Mouse (Mus musculus): ENCODE results near the gene Bcap29. TPM values are rescaled to one million over a fixed set of nuclear protein-coding genes. Genes with fewer than 3 reads are reported as not detected.

Bcap29 gene
- 24.9 TPM for total RNA-seq (2023)

DNA sequence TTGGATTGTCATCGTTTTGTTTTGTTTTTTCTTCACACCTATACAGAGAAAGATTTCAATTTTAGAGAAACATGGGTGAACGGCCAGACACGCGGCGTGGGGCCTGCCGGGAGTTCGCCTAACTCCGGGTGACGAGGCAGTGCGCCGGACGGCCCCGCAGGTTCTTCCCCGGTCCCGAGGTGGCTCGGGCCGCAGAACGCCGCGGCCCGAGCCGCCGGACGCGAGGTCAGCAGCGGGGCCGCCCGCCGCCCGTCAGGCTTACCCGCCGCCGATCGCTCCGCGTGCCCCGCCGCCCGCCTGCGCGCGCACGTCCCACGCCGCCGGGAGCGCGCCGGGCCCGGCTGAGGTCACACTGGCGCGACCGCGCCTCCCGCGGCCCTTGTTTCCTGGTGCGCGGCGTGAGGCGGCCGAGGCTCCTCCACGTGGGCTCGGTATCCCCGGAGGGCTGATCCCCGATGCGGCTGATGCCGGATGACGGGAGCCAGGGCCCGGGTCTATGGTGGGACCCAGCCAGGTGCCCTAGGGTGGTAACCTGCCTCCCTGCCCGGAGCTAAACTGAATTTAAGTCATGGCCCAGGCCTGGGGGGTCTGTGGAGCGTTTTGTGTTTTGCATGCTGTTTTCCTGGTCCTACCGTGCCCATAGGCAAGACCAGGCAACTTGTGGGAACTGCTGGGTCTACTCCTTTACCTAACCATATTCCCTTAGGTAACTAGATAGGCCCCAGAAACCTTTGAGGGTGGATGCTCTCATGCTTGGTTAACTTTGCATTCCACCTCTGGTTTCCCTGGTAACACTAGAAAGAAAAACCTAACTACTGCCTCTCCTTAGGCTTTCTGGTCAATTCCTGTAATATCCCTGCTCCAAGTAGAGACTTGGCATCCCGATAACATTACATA, at the start of gene Bcap29:
Gene Bcap29 (minus strand): TSS at position 316 of the 897 bp plus-strand sequence.

DNA sequence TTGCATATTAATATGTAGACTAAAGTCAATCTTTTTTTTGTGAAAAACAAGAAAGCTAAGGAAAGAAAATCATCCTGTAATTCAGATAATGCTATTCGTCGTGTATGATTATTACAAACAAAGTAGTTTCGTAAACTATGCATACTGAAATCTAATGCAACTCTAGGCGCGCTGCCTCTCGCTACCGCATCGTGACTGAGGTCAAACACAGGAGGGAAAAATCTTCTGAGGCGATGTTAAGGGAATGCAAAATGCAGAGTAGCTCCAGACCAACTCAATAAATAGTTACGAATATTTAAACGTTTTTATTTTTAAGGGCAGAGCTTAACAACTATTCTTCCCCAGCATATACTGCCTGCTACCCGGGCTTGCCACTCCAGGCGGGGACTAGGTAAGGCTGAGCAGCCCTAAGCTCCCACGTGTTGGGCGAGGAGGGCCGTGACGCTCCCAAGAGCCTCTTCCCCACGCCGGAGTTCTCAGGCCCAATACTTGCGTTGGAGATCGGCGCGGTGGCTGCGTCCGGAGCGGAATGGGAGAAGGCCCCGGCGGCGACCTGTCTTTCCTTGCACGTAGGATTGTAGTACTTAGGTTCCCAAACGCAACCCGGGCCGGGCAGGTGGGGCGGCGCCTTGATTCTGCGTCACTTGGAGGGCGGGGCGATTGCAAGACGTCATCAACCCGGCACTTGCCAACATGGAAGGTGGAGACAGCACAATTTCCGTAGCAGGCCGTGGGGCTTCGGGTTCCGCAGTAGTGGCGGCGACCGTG, 19.9 kb upstream of the Bcap29 start, which contains the start of the genes Dus4l and Cog5:
Gene Dus4l (minus strand): TSS at position 630 of the 768 bp plus-strand sequence.
Gene Cog5 (plus strand): TSS at position 673 of the 768 bp plus-strand sequence.

Other genes with a start within 250 kb of the Bcap29 start
- 0.21 TPM for gene Slc26a3, start 243.8 kb downstream of the Bcap29 start, total RNA-seq (2023)
- gene Cbll1, start 135.0 kb downstream of the Bcap29 start, total RNA-seq (2023): 32.5 TPM
- not detected for gene Slc26a4, start 74.7 kb downstream of the Bcap29 start, total RNA-seq (2023)
- 13.0 TPM for gene Dus4l, start 20.2 kb upstream of the Bcap29 start, total RNA-seq (2023)
- gene Cog5, start 20.2 kb upstream of the Bcap29 start, total RNA-seq (2023): 58.1 TPM
- gene Gpr22, start 79.3 kb upstream of the Bcap29 start, total RNA-seq (2023): not detected

All from CD4-positive naive resting alpha-beta T cell, adult 57 days (primary cell).